Mouse (Mus musculus): ENCODE data around the gene Irs1. TPM values are rescaled to one million over a fixed set of nuclear protein-coding genes. Genes with fewer than 3 reads are reported as not detected.

The Irs1 gene
- polyA plus RNA-seq, 1 experiment from 2014 or later = 0.70 TPM

DNA sequence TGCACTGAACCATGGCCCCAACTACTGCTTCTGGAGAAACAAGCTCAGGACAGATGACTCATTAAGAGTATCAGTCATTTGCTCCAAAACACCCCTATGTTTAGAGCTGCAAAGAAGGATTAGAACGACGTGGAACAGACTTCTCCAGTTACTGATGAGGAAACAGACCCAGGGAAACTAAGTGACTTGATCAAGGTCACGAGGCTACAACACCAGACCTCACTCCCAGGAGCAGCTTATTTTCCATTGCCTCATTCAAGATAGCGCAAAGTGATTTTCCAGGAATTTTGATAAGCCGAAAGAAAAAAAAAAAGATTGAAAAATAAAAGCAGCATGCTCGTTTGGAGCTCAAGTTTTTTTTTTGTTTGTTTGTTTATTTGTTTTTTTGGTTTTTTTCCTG is 9.4 kb downstream of the Irs1 start:
- no peak for TF ChIP-seq CTCF (IDR thresholded peaks at IDR 0.05; ENCODE audit: low read depth)
- H3K4me1 ChIP-seq (replicated peaks; ENCODE audit: control insufficient read depth, insufficient read depth, low read length) = 0 out of 2 replicates have a peak, but pooled peaks cover 10% of the 10 kb centered on the region
- no peaks in the 10 kb centered on the region for H3K27me3 ChIP-seq (replicated peaks; ENCODE audit: control insufficient read depth, insufficient read depth, low read length)
- H3K9ac ChIP-seq (ENCODE audit: low read depth, low read length) = no peak overlapping the region
- no peak overlapping the region for H3K4me3 ChIP-seq (ENCODE audit: low read depth, low read length)
- H3K9me3 ChIP-seq (ENCODE audit: control insufficient read depth) = no peaks in the 10 kb centered on the region
- no peak for ATAC-seq
- H3K4me2 ChIP-seq (replicated peaks; ENCODE audit: low read depth) = no peak overlapping the region
- H3K27ac ChIP-seq (ENCODE audit: low read depth, low read length) = no peak overlapping the region
- 75% methylated on average over 6 of the region's 6 CpGs for WGBS
- H3K36me3 ChIP-seq (ENCODE audit: control insufficient read depth, insufficient read depth) = no peaks in the 10 kb centered on the region

DNA sequence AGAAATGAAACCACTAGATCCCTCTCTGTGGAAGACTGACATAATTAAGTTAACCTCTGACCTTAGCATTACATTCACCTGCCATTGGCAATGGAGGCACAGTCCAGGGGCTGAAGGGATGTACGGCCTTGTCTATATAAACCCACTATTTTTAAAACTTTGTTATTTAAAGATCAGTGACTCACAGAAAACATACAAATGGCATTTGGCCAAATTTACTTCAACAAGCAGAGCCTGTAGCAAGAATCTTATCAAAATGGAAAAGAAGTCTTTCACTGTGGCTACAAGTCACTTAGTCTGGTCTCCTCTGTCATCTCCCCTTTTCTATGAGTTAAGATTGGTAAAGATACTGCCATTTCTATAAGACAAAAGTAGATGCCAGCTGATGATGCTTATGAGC is 11.4 kb downstream of the Irs1 start:
- 74% methylated on average over 1 of the region's 1 CpGs for WGBS
- Histone ChIP-seq H3K36me3 (ENCODE audit: control insufficient read depth, insufficient read depth) (no peaks in the 10 kb centered on the region), H3K4me2 (replicated peaks; ENCODE audit: low read depth) (no peak overlapping the region), H3K4me3 (ENCODE audit: low read depth, low read length) (no peak overlapping the region), H3K27ac (ENCODE audit: low read depth, low read length) (no peak overlapping the region), H3K9me3 (ENCODE audit: control insufficient read depth) (no peaks in the 10 kb centered on the region), H3K4me1 (replicated peaks; ENCODE audit: control insufficient read depth, insufficient read depth, low read length) (0 out of 2 replicates have a peak, but pooled peaks cover 10% of the 10 kb centered on the region), H3K27me3 (replicated peaks; ENCODE audit: control insufficient read depth, insufficient read depth, low read length) (no peaks in the 10 kb centered on the region), H3K9ac (ENCODE audit: low read depth, low read length) (no peak overlapping the region)
- no peak for TF ChIP-seq CTCF (IDR thresholded peaks at IDR 0.05; ENCODE audit: low read depth)
- no peak for ATAC-seq

GRCm38 (mm10) chr1:82274361-82274760 is 16.9 kb downstream of the Irs1 start:
- H3K27ac ChIP-seq (ENCODE audit: low read depth, low read length) = no peak overlapping the region
- ATAC-seq = no peak
- no peak for TF ChIP-seq CTCF (IDR thresholded peaks at IDR 0.05; ENCODE audit: low read depth)
- H3K36me3 ChIP-seq (ENCODE audit: control insufficient read depth, insufficient read depth) = no peaks in the 10 kb centered on the region
- no peaks in the 10 kb centered on the region for H3K27me3 ChIP-seq (replicated peaks; ENCODE audit: control insufficient read depth, insufficient read depth, low read length)
- WGBS = 15% methylated on average over 1 of the region's 1 CpGs
- no peaks in the 10 kb centered on the region for H3K9me3 ChIP-seq (ENCODE audit: control insufficient read depth)
- H3K4me1 ChIP-seq (replicated peaks; ENCODE audit: control insufficient read depth, insufficient read depth, low read length) = no peaks in the 10 kb centered on the region
- H3K4me3 ChIP-seq (ENCODE audit: low read depth, low read length) = no peak overlapping the region
- no peak overlapping the region for H3K9ac ChIP-seq (ENCODE audit: low read depth, low read length)
- H3K4me2 ChIP-seq (replicated peaks; ENCODE audit: low read depth) = no peak overlapping the region

DNA sequence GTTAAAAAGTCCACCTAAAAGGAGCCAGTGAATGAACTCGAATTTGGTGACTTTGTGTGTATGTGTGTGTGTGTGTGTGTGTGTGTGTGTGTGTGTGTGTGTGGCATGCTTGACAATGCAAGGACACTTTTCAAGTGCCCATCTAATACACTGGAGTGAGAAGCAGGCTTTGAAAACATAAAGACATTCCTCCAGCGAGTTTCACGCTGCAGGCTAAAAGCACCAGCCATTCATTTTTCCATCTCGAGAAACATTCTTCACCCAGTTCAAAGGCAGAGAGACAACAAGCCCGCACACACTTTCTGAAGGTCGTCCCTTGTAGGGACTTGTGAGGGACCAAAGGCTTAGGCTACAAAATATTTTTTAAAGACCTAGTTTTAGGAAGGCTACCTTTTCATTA is 17.7 kb downstream of the Irs1 start:
- ATAC-seq = no peak
- Histone ChIP-seq H3K4me1 (replicated peaks; ENCODE audit: control insufficient read depth, insufficient read depth, low read length) (no peaks in the 10 kb centered on the region), H3K9ac (ENCODE audit: low read depth, low read length) (no peak overlapping the region), H3K27me3 (replicated peaks; ENCODE audit: control insufficient read depth, insufficient read depth, low read length) (no peaks in the 10 kb centered on the region), H3K4me2 (replicated peaks; ENCODE audit: low read depth) (no peak overlapping the region), H3K27ac (ENCODE audit: low read depth, low read length) (no peak overlapping the region), H3K36me3 (ENCODE audit: control insufficient read depth, insufficient read depth) (no peaks in the 10 kb centered on the region), H3K9me3 (ENCODE audit: control insufficient read depth) (no peaks in the 10 kb centered on the region), H3K4me3 (ENCODE audit: low read depth, low read length) (no peak overlapping the region)
- TF ChIP-seq CTCF (IDR thresholded peaks at IDR 0.05; ENCODE audit: low read depth) = no peak
- WGBS = 63% methylated on average over 6 of the region's 6 CpGs

DNA sequence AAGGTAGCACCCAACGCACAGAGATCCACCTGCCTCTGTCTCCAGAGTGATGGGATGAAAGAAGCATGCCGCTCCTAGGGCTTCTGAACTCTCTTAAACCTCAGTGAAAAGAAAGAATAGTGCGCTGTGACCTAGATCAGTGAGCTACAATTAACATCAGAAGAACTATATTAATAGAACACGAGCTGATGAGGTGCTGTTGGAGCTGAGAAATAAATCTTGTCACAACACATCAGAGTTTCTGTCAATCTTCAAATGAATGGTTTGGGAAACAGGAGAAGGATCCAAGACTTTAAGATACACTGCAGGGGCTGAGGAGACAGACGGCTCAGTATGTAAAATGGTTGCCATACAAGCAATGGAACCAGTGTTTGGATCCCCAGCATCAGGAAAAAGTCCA is 19.0 kb downstream of the Irs1 start:
- Histone ChIP-seq H3K9me3 (ENCODE audit: control insufficient read depth) (no peaks in the 10 kb centered on the region), H3K9ac (ENCODE audit: low read depth, low read length) (no peak overlapping the region), H3K27me3 (replicated peaks; ENCODE audit: control insufficient read depth, insufficient read depth, low read length) (no peaks in the 10 kb centered on the region), H3K36me3 (ENCODE audit: control insufficient read depth, insufficient read depth) (no peaks in the 10 kb centered on the region), H3K4me1 (replicated peaks; ENCODE audit: control insufficient read depth, insufficient read depth, low read length) (no peaks in the 10 kb centered on the region), H3K4me3 (ENCODE audit: low read depth, low read length) (no peak overlapping the region), H3K4me2 (replicated peaks; ENCODE audit: low read depth) (no peak overlapping the region), H3K27ac (ENCODE audit: low read depth, low read length) (no peak overlapping the region)
- no peak for TF ChIP-seq CTCF (IDR thresholded peaks at IDR 0.05; ENCODE audit: low read depth)
- WGBS = 90% methylated on average over 5 of the region's 5 CpGs
- ATAC-seq = no peak

DNA sequence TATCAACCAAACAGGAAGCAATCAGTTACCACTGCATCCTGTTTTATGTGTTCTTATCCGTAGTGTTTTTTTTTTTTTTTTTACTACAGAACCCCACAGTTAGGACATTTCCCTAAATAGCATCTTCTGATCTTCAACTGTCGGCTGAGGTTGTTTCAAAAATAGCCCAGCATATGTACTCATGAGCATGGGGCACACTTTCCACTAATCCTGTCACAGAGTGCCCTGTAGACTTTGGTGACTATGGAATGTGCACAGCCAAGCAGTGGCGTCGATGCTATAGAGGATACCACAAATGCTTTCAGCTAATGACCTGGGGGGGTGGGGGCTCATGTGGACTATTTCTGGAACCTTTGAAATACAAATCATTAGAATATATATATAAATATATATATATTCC is 23.7 kb downstream of the Irs1 start:
- H3K27me3 ChIP-seq (replicated peaks; ENCODE audit: control insufficient read depth, insufficient read depth, low read length) = no peaks in the 10 kb centered on the region

DNA sequence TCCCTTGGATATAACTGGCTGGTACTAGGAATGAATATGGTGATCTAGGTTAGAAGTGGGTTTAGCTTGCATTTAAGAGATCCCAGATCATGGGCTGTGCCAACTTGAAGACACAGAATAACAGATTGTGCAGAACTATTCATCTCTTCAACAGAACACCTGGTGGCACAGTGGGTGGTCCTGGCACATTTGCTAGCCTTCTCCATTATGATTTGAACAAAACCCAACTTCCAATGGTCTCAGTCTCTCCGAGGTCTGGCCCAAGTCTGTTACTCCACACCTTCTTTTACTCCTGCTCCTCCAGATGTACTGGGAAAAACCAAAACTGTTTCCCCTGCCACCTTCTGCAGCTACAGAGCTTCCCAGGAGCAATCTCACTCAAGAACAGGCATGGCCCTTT is 28.9 kb downstream of the Irs1 start:
- H3K27me3 ChIP-seq (replicated peaks; ENCODE audit: control insufficient read depth, insufficient read depth, low read length) = no peaks in the 10 kb centered on the region
- no peak for TF ChIP-seq CTCF (IDR thresholded peaks at IDR 0.05; ENCODE audit: low read depth)
- H3K4me2 ChIP-seq (replicated peaks; ENCODE audit: low read depth) = no peak overlapping the region
- no peak overlapping the region for H3K4me3 ChIP-seq (ENCODE audit: low read depth, low read length)
- H3K27ac ChIP-seq (ENCODE audit: low read depth, low read length) = no peak overlapping the region
- no peak for ATAC-seq
- WGBS = 78% methylated on average over 1 of the region's 1 CpGs
- H3K9me3 ChIP-seq (ENCODE audit: control insufficient read depth) = no peaks in the 10 kb centered on the region
- H3K36me3 ChIP-seq (ENCODE audit: control insufficient read depth, insufficient read depth) = no peaks in the 10 kb centered on the region
- no peaks in the 10 kb centered on the region for H3K4me1 ChIP-seq (replicated peaks; ENCODE audit: control insufficient read depth, insufficient read depth, low read length)
- H3K9ac ChIP-seq (ENCODE audit: low read depth, low read length) = no peak overlapping the region

More for the DNA sequence above, 23.7 kb downstream of the Irs1 start:
- H3K9me3 ChIP-seq (ENCODE audit: control insufficient read depth) = no peaks in the 10 kb centered on the region
- H3K4me1 ChIP-seq (replicated peaks; ENCODE audit: control insufficient read depth, insufficient read depth, low read length) = no peaks in the 10 kb centered on the region
- no peak overlapping the region for H3K4me3 ChIP-seq (ENCODE audit: low read depth, low read length)
- H3K9ac ChIP-seq (ENCODE audit: low read depth, low read length) = no peak overlapping the region
- ATAC-seq = no peak
- H3K4me2 ChIP-seq (replicated peaks; ENCODE audit: low read depth) = no peak overlapping the region
- no peak overlapping the region for H3K27ac ChIP-seq (ENCODE audit: low read depth, low read length)
- TF ChIP-seq CTCF (IDR thresholded peaks at IDR 0.05; ENCODE audit: low read depth) = no peak
- H3K36me3 ChIP-seq (ENCODE audit: control insufficient read depth, insufficient read depth) = no peaks in the 10 kb centered on the region
- 63% methylated on average over 4 of the region's 4 CpGs for WGBS
